Comparison of ENCODE assay signal across 15 mouse cellular contexts in genomic region chr1:90599226-90599625, GRCm38 (mm10). TPM values are rescaled to one million over a fixed set of nuclear protein-coding genes. Genes with fewer than 3 reads are reported as not detected.
A peak's percentile ranks its signal among the peaks of the same experiment; 100 is the strongest.
DNase-seq lines count a peak whose midpoint lies in the region; ATAC-seq and TF ChIP-seq lines count a peak whose summit lies in the region.
"Had no signal": no experiment of that assay in that cellular context is flagged by ENCODE, and none has a peak within 500 bp of the region (broad histone marks: within the 10 kb centered on the region; RNA-seq: fewer than 3 reads in every experiment).

No protein-coding gene starts in this region.

- H3K36me3 ChIP-seq in forebrain, embryonic 16.5 days (ENCODE audit: control insufficient read depth, insufficient read depth), result no peaks in the 10 kb centered on the region
- H3K36me3 ChIP-seq: embryonic facial prominence, embryonic 10.5 days; G1E; limb, embryonic 15.5 days had no signal

- ATAC-seq in forebrain, embryonic 16.5 days, result no peak
- ATAC-seq: intestine, embryonic 16.5 days had no signal

- peaks cover 4% of the 10 kb centered on the region for H3K4me1 ChIP-seq in forebrain, embryonic 16.5 days (replicated peaks; ENCODE audit: control insufficient read depth, insufficient read depth, low read length)

- H3K4me2 ChIP-seq in forebrain, embryonic 16.5 days (ENCODE audit: low read length), result no peak overlapping the region
- H3K4me2 ChIP-seq: limb, embryonic 15.5 days had no signal

- WGBS in forebrain, embryonic 16.5 days, result 49% methylated on average over 3 of the region's 3 CpGs

- no peak for TF ChIP-seq CTCF in gastrocnemius, adult 2 months (IDR thresholded peaks at IDR 0.05)

- peak overlapping the region; percentile 31; the same call in 1 of the 2 replicates for H3K27ac ChIP-seq in gastrocnemius, adult 2 months
- no peak overlapping the region for H3K27ac ChIP-seq in forebrain, embryonic 16.5 days (ENCODE audit: low read length)
- H3K27ac ChIP-seq: embryonic facial prominence, embryonic 10.5 days; limb, embryonic 15.5 days had no signal

- no peak overlapping the region for H3K4me3 ChIP-seq in gastrocnemius, adult 2 months
- no peak overlapping the region for H3K4me3 ChIP-seq in forebrain, embryonic 16.5 days (replicated peaks; ENCODE audit: low read length)
- H3K4me3 ChIP-seq: embryonic facial prominence, embryonic 10.5 days; limb, embryonic 15.5 days had no signal

- no peak for DNase-seq in gastrocnemius, adult 2 months
- DNase-seq in gastrocnemius, adult 8-10 months (ENCODE audit: low spot score in 2 of 2), result no peak
- DNase-seq in adrenal gland, adult 8-10 months, result peak; percentile 33
- peak; percentile 70 to 71 for DNase-seq in heart, postnatal 10 days
- peak; percentile 53 to 71 for DNase-seq in kidney, postnatal 4 days
- no peak for DNase-seq in thymus, postnatal 0 days (ENCODE audit: low spot score)
- DNase-seq in thymus, postnatal 4 days, result no peak
- DNase-seq: B cell, adult 2 months; cerebellum, adult 11 months; thymus, postnatal 25 days had no signal

- no peaks in the 10 kb centered on the region for H3K9me3 ChIP-seq in forebrain, embryonic 16.5 days (ENCODE audit: control insufficient read depth, low read length)
- H3K9me3 ChIP-seq: embryonic facial prominence, embryonic 10.5 days; G1E; limb, embryonic 15.5 days had no signal

- intact Hi-C loops in gastrocnemius, adult 2 months (cut with DNase I), result loop anchor here (10.0 kb wide), 1 partner anchor 954 kb away; no protein-coding TSS in a partner anchor
- intact Hi-C loops in heart, postnatal 10 days (cut with DNase I), result no loop called here

- H3K27me3 ChIP-seq in forebrain, embryonic 16.5 days (replicated peaks; ENCODE audit: control insufficient read depth, insufficient read depth, low read length), result 0 out of 2 replicates have a peak, but pooled peaks cover 3% of the 10 kb centered on the region

- no peak overlapping the region for H3K9ac ChIP-seq in forebrain, embryonic 16.5 days (replicated peaks; ENCODE audit: low read depth, low read length)
- H3K9ac ChIP-seq: limb, embryonic 15.5 days had no signal

RNA-seq across cellular contexts. Expression of gene Cops8, which starts 3.6 kb away (rescaled TPM):
- 100 to 1,000 TPM; 102 to 104 TPM for total RNA-seq in gastrocnemius, adult 2 months (2021)
- 100 to 1,000 TPM in 2 of 4 experiments, 10 to 100 TPM in 2; 89.9 to 149 (median 110) TPM for total RNA-seq in gastrocnemius, adult 8-10 months (2022)
- total RNA-seq in adrenal gland, adult 8-10 months (2022), result 100 to 1,000 TPM in 1 of 4 experiments, 10 to 100 TPM in 3; 65.9 to 107 (median 91.5) TPM
- total RNA-seq in heart, postnatal 10 days (2021), result 10 to 100 TPM; 84.1 to 87.8 TPM
- polyA plus RNA-seq in forebrain, embryonic 16.5 days (2015; fragmentation: Nextera tagmentation; extraction: Ambion mirVana), result 191 and 199 TPM in 2 replicates
- polyA plus RNA-seq in thymus, postnatal 0 days (2015; fragmentation: Nextera tagmentation; extraction: Ambion mirVana), result 96.4 and 106 TPM in 2 replicates

Comparison
In these comparisons a context has a peak if more than half of its experiments do, and no peak if none do; other contexts are left out.
1. DNase-seq: peak in adrenal gland, adult 8-10 months (single experiment), heart, postnatal 10 days (2 of 2) and kidney, postnatal 4 days (2 of 2); none in gastrocnemius, adult 2 months (single experiment), gastrocnemius, adult 8-10 months (0 of 2), thymus, postnatal 0 days (single experiment) and thymus, postnatal 4 days (single experiment).